Mouse (Mus musculus) lung, postnatal 0 days (tissue): Measurements from ENCODE around the gene Gpr39. TPM values are rescaled to one million over a fixed set of nuclear protein-coding genes. Genes with fewer than 3 reads are reported as not detected.

Source experiments
- ATAC-seq: fragments of 200-750 bp; cut with Nextera tagmentation; 2 replicates; pipeline ENCODE4 v1.8.0; 2017; ENCODE audit warnings: moderate library complexity
- DNase-seq: peaks from one replicate; pipeline ENCODE4 v3.0.0-alpha.2; 2016; ENCODE audit warnings: low spot score
- H3K27ac ChIP-seq: fragments of 300-500 bp; sonication (generic); 2 replicates; pipeline ENCODE4 v1.5.1; 2014; ENCODE audit warnings: antibody characterized with exemption, mild to moderate bottlenecking, low read length, mixed read lengths
- H3K27me3 ChIP-seq: fragments of 300-500 bp; sonication (generic); replicated peaks from 2 replicates; pipeline ENCODE4 v1.6.1; 2014; ENCODE audit warnings: low read length, mixed read lengths; ENCODE audit not compliant: insufficient read depth
- H3K36me3 ChIP-seq: fragments of 300-500 bp; sonication (generic); 2 replicates; pipeline ENCODE4 v1.6.1; 2014; ENCODE audit warnings: low read length, mixed read lengths; ENCODE audit not compliant: insufficient read depth
- H3K4me1 ChIP-seq: fragments of 300-500 bp; sonication (generic); 2 replicates; pipeline ENCODE4 v1.6.1; 2014; ENCODE audit warnings: antibody characterized with exemption, low read depth, low read length, mixed read lengths; ENCODE audit not compliant: insufficient read depth
- H3K4me2 ChIP-seq: fragments of 300-500 bp; sonication (generic); replicated peaks from 2 replicates; pipeline ENCODE4 v1.6.1; 2014; ENCODE audit warnings: low read depth, mild to moderate bottlenecking, low read length, moderate library complexity, mixed read lengths
- H3K4me3 ChIP-seq: fragments of 300-500 bp; sonication (generic); 2 replicates; pipeline ENCODE4 v1.5.1; 2014; ENCODE audit warnings: low read depth, low read length
- H3K9ac ChIP-seq: fragments of 300-500 bp; sonication (generic); replicated peaks from 2 replicates; pipeline ENCODE4 v1.6.1; 2014; ENCODE audit warnings: low read depth, mild to moderate bottlenecking
- H3K9me3 ChIP-seq: fragments of 300-500 bp; sonication (generic); 2 replicates; pipeline ENCODE4 v1.6.1; 2016; ENCODE audit warnings: low read length, mixed read lengths
- CTCF ChIP-seq: IDR thresholded peaks from 2 replicates; pipeline ENCODE4 v1.5.1; 2016; ENCODE audit warnings: antibody characterized with exemption, mild to moderate bottlenecking
- EP300 ChIP-seq: IDR thresholded peaks from 2 replicates; pipeline ENCODE4 v1.6.1; 2016; ENCODE audit warnings: antibody characterized with exemption, mild to moderate bottlenecking, control low read depth
- WGBS: fragments of 180-500 bp; shearing (Covaris S2); extraction: QIAGEN DNeasy Blood & Tissue Kit; methylation state at CpG from one replicate; pipeline ENCODE4 v1.1.7; 2014; 5-methylcytosine and 5-hydroxymethylcytosine counted together
- polyA plus RNA-seq: library from polyadenylated mRNA; unstranded; fragments of >200 nt; fragmentation: Nextera tagmentation; extraction: Ambion mirVana; gene quantifications from 2 replicates; pipeline ENCODE4 v1.2.1, GENCODE M21; 2015

Gpr39 gene
- polyA plus RNA-seq, 1 experiment from 2014 or later, result 3.7 TPM

GRCm38 (mm10) chr1:125759972-125760695, 83.3 kb downstream of the Gpr39 start:
- Histone ChIP-seq H3K4me1 (no peaks in the 10 kb centered on the region), H3K4me2 (peak overlapping the region; percentile 28; the same call in 1 of the 2 replicates), H3K27me3 (no peaks in the 10 kb centered on the region), H3K4me3 (no peak overlapping the region), H3K9me3 (no peaks in the 10 kb centered on the region), H3K36me3 (no peaks in the 10 kb centered on the region), H3K27ac (no peak overlapping the region), H3K9ac (no peak overlapping the region)
- TF ChIP-seq EP300 (no peak), CTCF (no peak)
- DNase-seq (peak; percentile 67), ATAC-seq (peak; percentile 48)
- 32% methylated on average over 15 of the region's 15 CpGs for WGBS

DNA sequence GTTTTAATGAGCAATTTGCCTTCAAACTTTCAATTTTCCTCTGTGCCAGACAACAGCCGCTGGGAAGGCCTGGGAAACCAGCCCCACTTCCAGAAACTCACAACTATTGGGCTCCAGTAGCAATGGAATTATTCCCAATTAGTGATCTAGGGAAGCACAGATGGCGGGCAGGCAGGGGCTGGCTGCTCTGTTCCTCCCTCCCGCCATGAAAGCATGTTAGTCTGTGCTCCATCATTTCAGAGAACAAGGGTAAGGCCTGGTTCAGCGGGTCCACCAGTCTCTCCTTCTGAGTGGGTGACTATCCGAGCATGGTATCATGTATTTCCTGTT, 83.9 kb downstream of the Gpr39 start:
- no peak overlapping the region for H3K4me2 ChIP-seq
- 68% methylated on average over 5 of the region's 5 CpGs for WGBS
- H3K4me1 ChIP-seq, result no peaks in the 10 kb centered on the region
- H3K9ac ChIP-seq, result no peak overlapping the region
- no peaks in the 10 kb centered on the region for H3K9me3 ChIP-seq
- DNase-seq (no peak), ATAC-seq (no peak)
- H3K27me3 ChIP-seq, result no peaks in the 10 kb centered on the region
- no peak overlapping the region for H3K27ac ChIP-seq
- TF ChIP-seq CTCF, result no peak
- TF ChIP-seq EP300, result no peak
- no peaks in the 10 kb centered on the region for H3K36me3 ChIP-seq
- no peak overlapping the region for H3K4me3 ChIP-seq

GRCm38 (mm10) chr1:125762076-125762475, 85.3 kb downstream of the Gpr39 start:
- H3K4me2 ChIP-seq, result no peak overlapping the region
- no peak overlapping the region for H3K9ac ChIP-seq
- no peaks in the 10 kb centered on the region for H3K4me1 ChIP-seq
- 78% methylated on average over 1 of the region's 1 CpGs for WGBS
- DNase-seq, result no peak
- no peak for ATAC-seq
- H3K36me3 ChIP-seq, result no peaks in the 10 kb centered on the region
- no peak overlapping the region for H3K27ac ChIP-seq
- H3K4me3 ChIP-seq, result no peak overlapping the region
- no peaks in the 10 kb centered on the region for H3K9me3 ChIP-seq
- no peaks in the 10 kb centered on the region for H3K27me3 ChIP-seq
- no peak for TF ChIP-seq CTCF
- no peak for TF ChIP-seq EP300

GRCm38 (mm10) chr1:125789804-125790203, 113.0 kb downstream of the Gpr39 start:
- H3K36me3 ChIP-seq, result no peaks in the 10 kb centered on the region
- 27% methylated on average over 4 of the region's 4 CpGs for WGBS
- H3K9ac ChIP-seq, result no peak overlapping the region
- no peak overlapping the region for H3K4me3 ChIP-seq
- no peak overlapping the region for H3K4me2 ChIP-seq
- no peak for ATAC-seq
- TF ChIP-seq CTCF (peak; percentile 84), EP300 (no peak)
- H3K9me3 ChIP-seq, result no peaks in the 10 kb centered on the region
- H3K27me3 ChIP-seq, result no peaks in the 10 kb centered on the region
- H3K4me1 ChIP-seq, result no peaks in the 10 kb centered on the region
- peak; percentile 41 for DNase-seq
- H3K27ac ChIP-seq, result no peak overlapping the region

- ATAC-seq (no peak), DNase-seq (peak; percentile 10)
- H3K4me2 ChIP-seq, result no peak overlapping the region
- H3K27ac ChIP-seq, result no peak overlapping the region
- 76% methylated on average over 5 of the region's 5 CpGs for WGBS
- no peaks in the 10 kb centered on the region for H3K36me3 ChIP-seq
- H3K9ac ChIP-seq, result no peak overlapping the region
- TF ChIP-seq EP300, result no peak
- no peak for TF ChIP-seq CTCF
- H3K9me3 ChIP-seq, result no peaks in the 10 kb centered on the region
- no peak overlapping the region for H3K4me3 ChIP-seq
- H3K4me1 ChIP-seq, result no peaks in the 10 kb centered on the region
- no peaks in the 10 kb centered on the region for H3K27me3 ChIP-seq
These were observed 123.7 kb downstream of the Gpr39 start for GRCm38 (mm10) chr1:125800506-125800905.

DNA sequence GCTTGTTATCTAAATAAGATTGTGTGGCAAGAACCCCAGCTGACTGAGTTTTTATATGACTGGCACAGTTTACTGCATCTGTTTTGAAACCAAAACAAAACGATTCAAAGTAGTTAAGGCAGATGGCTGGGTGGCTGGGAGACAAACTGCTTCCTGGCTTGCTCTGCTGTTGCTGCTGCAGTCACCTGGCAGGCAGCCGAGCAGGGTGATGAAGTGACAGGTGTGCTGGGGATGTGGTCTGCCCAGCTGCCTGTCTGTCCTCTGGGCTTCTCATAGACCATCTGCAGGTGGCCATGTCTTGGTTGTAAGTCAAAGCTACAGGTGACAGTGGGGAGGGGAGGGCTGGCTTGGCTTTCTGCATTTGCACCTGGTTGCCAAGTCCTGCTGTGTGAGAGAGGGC, 131.6 kb downstream of the Gpr39 start:
- WGBS, result 39% methylated on average over 2 of the region's 2 CpGs

More for the DNA sequence above, 131.6 kb downstream of the Gpr39 start:
- no peaks in the 10 kb centered on the region for H3K27me3 ChIP-seq
- H3K4me3 ChIP-seq, result no peak overlapping the region
- DNase-seq, result no peak
- no peaks in the 10 kb centered on the region for H3K4me1 ChIP-seq
- H3K9ac ChIP-seq, result no peak overlapping the region
- no peak overlapping the region for H3K4me2 ChIP-seq
- TF ChIP-seq CTCF, result no peak
- H3K36me3 ChIP-seq, result no peaks in the 10 kb centered on the region
- H3K27ac ChIP-seq, result no peak overlapping the region
- H3K9me3 ChIP-seq, result no peaks in the 10 kb centered on the region
- ATAC-seq, result no peak
